Mouse (Mus musculus) midbrain, embryonic 14.5 days (tissue): ENCODE measurements around the gene Spocd1. TPM values are rescaled to one million over a fixed set of nuclear protein-coding genes. Genes with fewer than 3 reads are reported as not detected.

Experiments
- ATAC-seq: fragments of 200-750 bp; cut with Nextera tagmentation; 2 replicates; pipeline ENCODE4 v1.8.0; 2017; ENCODE audit warnings: moderate number of reproducible peaks, moderate library complexity; ENCODE audit not compliant: low FRiP score, low TSS enrichment
- DNase-seq: peaks from one replicate; pipeline ENCODE4 v3.0.0-alpha.2; 2015
- H3K27ac ChIP-seq: fragments of 300-500 bp; sonication (generic); replicated peaks from 2 replicates; pipeline ENCODE4 v1.5.1; 2014; ENCODE audit warnings: mild to moderate bottlenecking, low read depth, low read length, moderate library complexity
- H3K27me3 ChIP-seq: fragments of 300-500 bp; sonication (generic); 2 replicates; pipeline ENCODE4 v1.6.1; 2014; ENCODE audit warnings: low read length, control low read depth, mixed read lengths; ENCODE audit not compliant: control insufficient read depth, insufficient read depth
- H3K36me3 ChIP-seq: fragments of 300-500 bp; sonication (generic); 2 replicates; pipeline ENCODE4 v1.6.1; 2014; ENCODE audit warnings: low read length, control low read depth; ENCODE audit not compliant: control insufficient read depth, insufficient read depth
- H3K4me1 ChIP-seq: fragments of 300-500 bp; sonication (generic); 2 replicates; pipeline ENCODE4 v1.6.1; 2014; ENCODE audit warnings: mild to moderate bottlenecking, antibody characterized with exemption, low read length, control low read depth; ENCODE audit not compliant: control insufficient read depth, insufficient read depth
- H3K4me2 ChIP-seq: fragments of 300-500 bp; sonication (generic); 2 replicates; pipeline ENCODE4 v1.6.1; 2014; ENCODE audit warnings: mild to moderate bottlenecking, low read length, moderate library complexity
- H3K4me3 ChIP-seq: fragments of 300-500 bp; sonication (generic); replicated peaks from 2 replicates; pipeline ENCODE4 v1.5.1; 2014; ENCODE audit warnings: low read depth, low read length
- H3K9ac ChIP-seq: fragments of 300-500 bp; sonication (generic); replicated peaks from 2 replicates; pipeline ENCODE4 v1.6.1; 2014; ENCODE audit warnings: mild to moderate bottlenecking, low read length, moderate library complexity
- H3K9me3 ChIP-seq: fragments of 300-500 bp; sonication (generic); 2 replicates; pipeline ENCODE4 v1.6.1; 2016; ENCODE audit warnings: low read length, control low read depth, mixed read lengths; ENCODE audit not compliant: control insufficient read depth
- WGBS: fragments of 180-500 bp; shearing (Covaris S2); extraction: QIAGEN DNeasy Blood & Tissue Kit; methylation state at CpG from one replicate; pipeline ENCODE4 v1.1.7; 2014; 5-methylcytosine and 5-hydroxymethylcytosine counted together
- polyA plus RNA-seq: library from polyadenylated mRNA; unstranded; fragments of >200 nt; fragmentation: Nextera tagmentation; extraction: Ambion mirVana; gene quantifications from 2 replicates; pipeline ENCODE4 v1.2.1, GENCODE M21; 2014

Gene Spocd1
- 0.16 TPM in 1 of 2 replicates, not detected in the other for polyA plus RNA-seq

DNA sequence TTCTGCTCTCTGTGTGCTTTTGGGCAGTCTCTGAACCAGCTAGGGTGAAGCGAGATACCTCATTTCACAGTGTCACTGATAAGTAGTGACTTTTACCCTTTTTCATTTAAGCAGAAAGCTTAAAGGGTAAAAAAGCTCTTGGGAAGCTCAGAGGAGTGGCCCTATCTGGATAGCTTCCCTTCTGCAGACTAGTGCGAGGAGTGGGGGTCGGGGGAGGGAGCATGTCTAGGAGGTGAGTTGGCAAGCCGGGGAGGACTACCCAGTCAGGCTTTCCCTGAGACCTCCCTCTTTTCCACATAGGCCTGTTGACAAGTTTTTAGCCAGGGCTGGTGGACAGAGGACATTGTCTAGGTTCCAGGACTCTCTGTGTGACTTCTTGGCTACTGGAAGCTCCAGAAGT lies at the start of gene Spocd1:
TSS of gene Spocd1 (plus strand) at position 301 of the 400 bp plus-strand sequence.
- H3K9ac ChIP-seq, result no peak within 1 kb of the TSS
- H3K27ac ChIP-seq, result no peak within 1 kb of the TSS
- H3K4me2 ChIP-seq, result peak within 1 kb of the TSS; percentile 37
- no peaks in the 10 kb centered on the region for H3K9me3 ChIP-seq
- no peak for DNase-seq
- no peaks in the 10 kb centered on the region for H3K36me3 ChIP-seq
- H3K4me1 ChIP-seq, result 0 out of 2 replicates have a peak, but pooled peaks cover 8% of the 10 kb centered on the region
- ATAC-seq, result no peak
- no peak within 1 kb of the TSS for H3K4me3 ChIP-seq
- no peaks in the 10 kb centered on the region for H3K27me3 ChIP-seq
- WGBS, result 44% methylated on average over 4 of the region's 4 CpGs

DNA sequence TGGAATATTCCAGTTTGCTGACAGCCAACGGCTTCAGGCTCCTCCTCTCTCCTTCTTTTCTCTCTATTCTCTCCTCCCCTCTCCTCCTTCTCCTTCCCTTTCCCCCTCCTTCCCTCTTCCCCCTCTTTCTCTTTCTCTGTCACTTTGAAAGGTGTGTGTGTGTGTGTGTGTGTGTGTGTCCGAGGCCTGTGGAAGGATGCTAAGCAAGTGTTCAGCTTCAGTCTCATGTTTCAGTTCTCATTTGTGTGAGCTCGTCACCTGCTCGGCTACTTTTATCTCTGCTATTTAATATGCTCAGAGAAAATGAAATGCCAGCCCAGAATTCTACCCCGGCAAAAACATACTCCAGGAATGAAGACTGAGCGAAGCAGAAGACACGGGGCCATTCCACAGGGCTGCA lies 48.4 kb upstream of the Spocd1 start:
- H3K27me3 ChIP-seq, result no peaks in the 10 kb centered on the region
- H3K9me3 ChIP-seq, result no peaks in the 10 kb centered on the region
- H3K4me1 ChIP-seq, result peaks cover 19% of the 10 kb centered on the region
- DNase-seq (no peak), ATAC-seq (no peak)
- WGBS, result 88% methylated on average over 7 of the region's 7 CpGs
- no peaks in the 10 kb centered on the region for H3K36me3 ChIP-seq
- H3K9ac ChIP-seq, result no peak overlapping the region
- no peak overlapping the region for H3K4me2 ChIP-seq
- no peak overlapping the region for H3K4me3 ChIP-seq
- no peak overlapping the region for H3K27ac ChIP-seq

- no peak for DNase-seq
Observed at GRCm38 (mm10) chr4:129881661-129882060, 47.4 kb upstream of the Spocd1 start.

GRCm38 (mm10) chr4:129882555-129883293 lies 46.3 kb upstream of the Spocd1 start:
- WGBS, result 33% methylated on average over 11 of the region's 11 CpGs

More at GRCm38 (mm10) chr4:129881661-129882060, 47.4 kb upstream of the Spocd1 start:
- 51% methylated on average over 3 of the region's 3 CpGs for WGBS
- no peak overlapping the region for H3K9ac ChIP-seq
- no peaks in the 10 kb centered on the region for H3K27me3 ChIP-seq
- ATAC-seq, result no peak
- no peaks in the 10 kb centered on the region for H3K36me3 ChIP-seq
- no peak overlapping the region for H3K4me3 ChIP-seq
- no peak overlapping the region for H3K27ac ChIP-seq
- no peaks in the 10 kb centered on the region for H3K9me3 ChIP-seq
- no peak overlapping the region for H3K4me2 ChIP-seq
- peaks cover 18% of the 10 kb centered on the region for H3K4me1 ChIP-seq

GRCm38 (mm10) chr4:129884041-129884930 lies 44.8 kb upstream of the Spocd1 start:
- H3K9me3 ChIP-seq, result no peaks in the 10 kb centered on the region
- peak; percentile 79 for DNase-seq
- ATAC-seq, result no peak; the same call in 1 of the 2 replicates
- H3K4me3 ChIP-seq, result no peak overlapping the region
- 42% methylated on average over 12 of the region's 12 CpGs for WGBS
- no peaks in the 10 kb centered on the region for H3K36me3 ChIP-seq
- H3K27me3 ChIP-seq, result no peaks in the 10 kb centered on the region
- peaks cover 3% of the 10 kb centered on the region; the same call in 1 of the 2 replicates for H3K4me1 ChIP-seq
- peak overlapping the region; percentile 52 for H3K27ac ChIP-seq
- H3K9ac ChIP-seq, result peak overlapping the region; percentile 24
- H3K4me2 ChIP-seq, result peak overlapping the region; percentile 23

More at GRCm38 (mm10) chr4:129882555-129883293, 46.3 kb upstream of the Spocd1 start:
- H3K9ac ChIP-seq, result no peak overlapping the region
- no peaks in the 10 kb centered on the region for H3K9me3 ChIP-seq
- peaks cover 8% of the 10 kb centered on the region for H3K4me1 ChIP-seq
- no peaks in the 10 kb centered on the region for H3K36me3 ChIP-seq
- H3K4me3 ChIP-seq, result no peak overlapping the region
- DNase-seq, result peak; percentile 57
- no peaks in the 10 kb centered on the region for H3K27me3 ChIP-seq
- H3K4me2 ChIP-seq, result peak overlapping the region; percentile 27
- H3K27ac ChIP-seq, result peak overlapping the region; percentile 17; the same call in 1 of the 2 replicates
- no peak for ATAC-seq

- 75% methylated on average over 10 of the region's 10 CpGs for WGBS
- H3K27ac ChIP-seq, result no peak overlapping the region
- no peak for DNase-seq
Observed at GRCm38 (mm10) chr4:129889661-129890060, 39.4 kb upstream of the Spocd1 start.

DNA sequence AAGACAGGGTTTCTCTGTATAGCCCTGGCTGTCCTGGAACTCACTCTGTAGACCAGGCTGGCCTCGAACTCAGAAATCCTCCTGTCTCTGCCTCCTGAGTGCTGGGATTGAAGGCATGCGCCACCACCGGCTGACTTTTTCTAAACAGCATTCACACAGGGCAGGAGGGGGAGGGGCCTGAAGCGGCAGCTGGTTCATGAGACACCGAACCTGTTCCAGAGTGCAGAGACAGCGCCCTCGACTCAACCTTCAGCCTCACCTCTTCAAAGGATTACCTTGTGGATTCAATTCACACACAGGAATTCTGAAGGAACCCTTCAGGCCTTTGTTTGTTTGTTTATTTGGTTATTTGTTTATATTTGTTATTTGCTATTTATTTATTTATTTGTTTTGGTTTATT lies 39.0 kb upstream of the Spocd1 start:
- H3K4me2 ChIP-seq, result no peak overlapping the region
- no peak for DNase-seq
- no peak overlapping the region for H3K4me3 ChIP-seq
- no peak for ATAC-seq
- WGBS, result 86% methylated on average over 7 of the region's 7 CpGs
- no peaks in the 10 kb centered on the region for H3K4me1 ChIP-seq
- H3K9ac ChIP-seq, result no peak overlapping the region
- no peaks in the 10 kb centered on the region for H3K27me3 ChIP-seq
- no peak overlapping the region for H3K27ac ChIP-seq
- H3K9me3 ChIP-seq, result no peaks in the 10 kb centered on the region
- H3K36me3 ChIP-seq, result no peaks in the 10 kb centered on the region

More at GRCm38 (mm10) chr4:129889661-129890060, 39.4 kb upstream of the Spocd1 start:
- H3K9me3 ChIP-seq, result no peaks in the 10 kb centered on the region
- ATAC-seq, result no peak
- no peak overlapping the region for H3K9ac ChIP-seq
- H3K4me1 ChIP-seq, result no peaks in the 10 kb centered on the region
- no peaks in the 10 kb centered on the region for H3K36me3 ChIP-seq
- no peak overlapping the region for H3K4me2 ChIP-seq
- H3K4me3 ChIP-seq, result no peak overlapping the region
- no peaks in the 10 kb centered on the region for H3K27me3 ChIP-seq

DNA sequence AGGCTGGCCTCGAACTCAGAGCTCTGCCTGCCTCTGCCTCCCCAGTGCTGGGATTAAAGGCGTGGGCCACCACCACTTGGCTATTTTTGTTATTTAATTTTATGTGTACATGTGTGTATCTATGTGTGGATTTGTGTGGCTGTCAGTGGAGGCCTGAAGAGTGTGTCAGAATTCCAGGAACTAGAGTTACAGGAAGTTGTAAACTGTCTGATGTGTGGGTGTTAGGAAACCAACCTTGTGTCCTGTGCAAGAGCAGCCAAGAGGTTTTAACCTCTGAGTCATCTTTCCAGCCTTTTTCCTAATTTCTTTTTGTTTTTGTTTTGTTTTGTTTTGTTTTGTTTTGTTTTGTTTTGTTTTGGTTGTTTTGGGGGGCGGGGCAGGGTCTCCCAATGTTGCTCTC lies 34.2 kb upstream of the Spocd1 start:
- no peaks in the 10 kb centered on the region for H3K36me3 ChIP-seq
- no peaks in the 10 kb centered on the region for H3K27me3 ChIP-seq
- 93% methylated on average over 3 of the region's 3 CpGs for WGBS
- no peak overlapping the region for H3K9ac ChIP-seq
- no peak overlapping the region for H3K27ac ChIP-seq
- no peak for DNase-seq
- H3K4me1 ChIP-seq, result no peaks in the 10 kb centered on the region
- H3K4me3 ChIP-seq, result no peak overlapping the region
- H3K4me2 ChIP-seq, result no peak overlapping the region
- ATAC-seq, result no peak
- H3K9me3 ChIP-seq, result no peaks in the 10 kb centered on the region
